Mouse (Mus musculus) testis, adult 2 months (tissue): ENCODE results near the gene Hoxc10.

Source experiments
- CTCF ChIP-seq: fragments of 200-500 bp; IDR thresholded peaks from 2 replicates; pipeline ENCODE4 v1.5.1; 2012; ENCODE audit warnings: low read depth, mild to moderate bottlenecking, inconsistent platforms, low read length, moderate library complexity; ENCODE audit not compliant: control insufficient read depth, insufficient read depth, insufficient replicate concordance
- POLR2A ChIP-seq: fragments of 200-500 bp; IDR thresholded peaks from 2 replicates; pipeline ENCODE4 v1.6.1; 2012; ENCODE audit warnings: low read depth, mild to moderate bottlenecking, inconsistent platforms, low read length, moderate library complexity; ENCODE audit not compliant: control insufficient read depth

DNA sequence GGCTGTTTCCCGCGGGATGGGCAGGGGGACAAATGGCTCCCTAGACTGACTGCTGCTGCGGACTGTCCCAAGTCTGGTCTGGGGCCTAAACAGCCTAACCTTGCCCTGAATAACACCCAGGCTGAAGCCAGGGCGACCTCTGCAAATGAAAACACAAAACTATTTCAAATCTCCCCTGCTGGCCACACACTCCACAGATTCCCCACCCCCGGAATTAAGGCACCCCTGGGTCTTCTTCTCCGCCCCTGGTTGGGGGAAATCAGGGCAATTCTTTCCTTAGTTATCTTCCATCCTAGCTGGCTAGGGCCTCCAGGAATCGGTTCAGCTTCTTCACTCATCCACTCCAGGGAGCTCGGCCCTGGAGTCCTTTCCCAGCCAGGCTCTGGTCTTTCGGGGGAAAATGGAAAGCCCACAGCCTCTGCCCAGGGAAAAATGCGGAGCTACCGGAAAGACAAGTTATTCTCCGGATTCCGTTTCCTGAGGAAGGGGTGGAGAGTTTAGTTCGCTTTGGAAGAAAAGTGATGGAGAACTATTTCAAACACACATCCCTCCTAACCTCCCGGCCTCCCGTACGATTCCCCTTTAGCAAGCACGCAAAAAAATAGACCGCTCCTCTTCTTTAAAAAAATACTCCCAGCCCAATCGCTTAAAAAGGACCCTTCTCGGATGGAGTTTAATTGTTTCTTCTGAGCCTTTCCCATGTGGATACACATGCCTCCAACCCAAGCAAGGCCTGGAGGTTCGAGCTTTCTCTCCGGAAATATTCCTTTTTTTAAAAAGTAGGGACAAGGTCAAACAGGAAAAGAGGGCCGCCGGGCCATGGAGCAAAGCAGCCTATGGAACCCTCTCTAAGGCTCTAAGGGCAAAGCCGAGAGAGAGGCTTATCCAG is 1.3 kb upstream of the Hoxc10 start:
- TF ChIP-seq CTCF, result no peak
- TF ChIP-seq POLR2A, result no peak
